In genomic region chr5:143360000-143360399, GRCm38 (mm10) we compare ENCODE assay signal across 9 mouse cellular contexts. TPM values are rescaled to one million over a fixed set of nuclear protein-coding genes. Genes with fewer than 3 reads are reported as not detected.
DNase-seq lines count a peak whose midpoint lies in the region; ATAC-seq and TF ChIP-seq lines count a peak whose summit lies in the region.
"Had no signal": no experiment of that assay in that cellular context is flagged by ENCODE, and none has a peak within 500 bp of the region (broad histone marks: within the 10 kb centered on the region; RNA-seq: fewer than 3 reads in every experiment).

No protein-coding gene starts in this region.

- H3K4me2 ChIP-seq in intestine, postnatal 0 days (replicated peaks; ENCODE audit: low read depth): no peak overlapping the region
- H3K4me2 ChIP-seq in intestine, embryonic 15.5 days (replicated peaks): no peak overlapping the region

- TF ChIP-seq POLR2A in ES-Bruce4 (IDR thresholded peaks at IDR 0.05; ENCODE audit: insufficient read depth, low read length): no peak

- 67% methylated on average over 5 of the region's 5 CpGs for WGBS in intestine, postnatal 0 days
- 56% methylated on average over 5 of the region's 5 CpGs for WGBS in intestine, embryonic 15.5 days

- no peaks in the 10 kb centered on the region for H3K4me1 ChIP-seq in intestine, postnatal 0 days (replicated peaks; ENCODE audit: control insufficient read depth, insufficient read depth, low read length)
- H3K4me1 ChIP-seq in intestine, embryonic 15.5 days (replicated peaks): peaks cover 15% of the 10 kb centered on the region; the same call in 1 of the 2 replicates
- H3K4me1 ChIP-seq in ES-Bruce4 (ENCODE audit: control insufficient read depth, insufficient read depth, low read length): no peaks in the 10 kb centered on the region

- no peak for ATAC-seq in intestine, postnatal 0 days
- no peak for ATAC-seq in intestine, embryonic 15.5 days
- ATAC-seq in erythroblast, adult 5-6 weeks (replicated peaks; ENCODE audit: low FRiP score, poor library complexity, severe bottlenecking): peak; percentile 66

- H3K27ac ChIP-seq in intestine, postnatal 0 days (ENCODE audit: low read depth, low read length): no peak overlapping the region
- no peak overlapping the region for H3K27ac ChIP-seq in intestine, embryonic 15.5 days
- H3K27ac ChIP-seq in ES-Bruce4 (ENCODE audit: insufficient read depth, low read length): no peak overlapping the region
- H3K27ac ChIP-seq: macrophage had no signal

- TF ChIP-seq CTCF in intestine, postnatal 0 days (IDR thresholded peaks at IDR 0.05; ENCODE audit: low read depth): peak; percentile 65
- TF ChIP-seq CTCF in ES-Bruce4 (IDR thresholded peaks at IDR 0.05; ENCODE audit: low read depth, low read length): peak; percentile 41

- no peaks in the 10 kb centered on the region for H3K9me3 ChIP-seq in intestine, postnatal 0 days (ENCODE audit: control insufficient read depth)
- no peaks in the 10 kb centered on the region for H3K9me3 ChIP-seq in intestine, embryonic 15.5 days
- no peaks in the 10 kb centered on the region for H3K9me3 ChIP-seq in ES-Bruce4 (replicated peaks; ENCODE audit: control insufficient read depth, insufficient read depth, low read length, poor library complexity, severe bottlenecking)

- peak; percentile 56 for DNase-seq in 3T3-L1 (ENCODE audit: low read depth, low spot score)
- no peak for DNase-seq in gastrocnemius, postnatal 14 days
- no peak for DNase-seq in cerebellum, adult 9-11 months
- no peak for DNase-seq in frontal cortex, postnatal 10 days (ENCODE audit: low spot score in 2 of 2)

- intact Hi-C loops in gastrocnemius, postnatal 14 days (cut with DNase I; ENCODE audit: low total_unique reads): no loop called here

- no peak for TF ChIP-seq EP300 in ES-Bruce4 (IDR thresholded peaks at IDR 0.05; ENCODE audit: insufficient read depth, low read depth, low read length)

- H3K36me3 ChIP-seq in intestine, postnatal 0 days (ENCODE audit: control insufficient read depth, insufficient read depth): no peaks in the 10 kb centered on the region
- no peaks in the 10 kb centered on the region for H3K36me3 ChIP-seq in intestine, embryonic 15.5 days
- no peaks in the 10 kb centered on the region for H3K36me3 ChIP-seq in ES-Bruce4 (ENCODE audit: control insufficient read depth, insufficient read depth, low read length, poor library complexity, severe bottlenecking)

- H3K27me3 ChIP-seq in intestine, postnatal 0 days (replicated peaks; ENCODE audit: control insufficient read depth, insufficient read depth, low read length): peaks cover 48% of the 10 kb centered on the region
- peaks cover 27% of the 10 kb centered on the region for H3K27me3 ChIP-seq in intestine, embryonic 15.5 days (replicated peaks)
- H3K27me3 ChIP-seq in ES-Bruce4 (ENCODE audit: control insufficient read depth, insufficient read depth, low read length, poor library complexity, severe bottlenecking): no peaks in the 10 kb centered on the region

- H3K9ac ChIP-seq in intestine, postnatal 0 days (ENCODE audit: low read depth, low read length): no peak overlapping the region
- no peak overlapping the region for H3K9ac ChIP-seq in intestine, embryonic 15.5 days
- no peak overlapping the region for H3K9ac ChIP-seq in ES-Bruce4 (ENCODE audit: low read depth, poor library complexity, severe bottlenecking)

- no peak overlapping the region for H3K4me3 ChIP-seq in intestine, postnatal 0 days (ENCODE audit: low read depth, low read length)
- H3K4me3 ChIP-seq in intestine, embryonic 15.5 days (replicated peaks): no peak overlapping the region
- H3K4me3 ChIP-seq in ES-Bruce4 (ENCODE audit: low read depth, low read length): no peak overlapping the region

RNA-seq across cellular contexts. Expression of gene Grid2ip, which starts 2.9 kb away (rescaled TPM):
- 0.04 and 0.10 TPM in 2 replicates for polyA plus RNA-seq in intestine, postnatal 0 days (2015; fragmentation: Nextera tagmentation; extraction: Ambion mirVana)
- polyA plus RNA-seq in intestine, embryonic 15.5 days (2015; fragmentation: Nextera tagmentation; extraction: Ambion mirVana): 0.11 and 0.15 TPM in 2 replicates
- 0.38 and 0.57 TPM in 2 replicates for polyA plus RNA-seq in ES-Bruce4 (2011; ENCODE audit: insufficient read depth, insufficient read length, low read depth, missing spikeins)
- 0.58 TPM in 1 of 2 replicates, not detected in the other for total RNA-seq in erythroblast, adult 5-6 weeks (2015; ENCODE audit: low replicate concordance)
- not detected in 2 replicates for total RNA-seq in erythroblast, adult 5-6 weeks (2017; ENCODE audit: low replicate concordance)
- total RNA-seq in gastrocnemius, postnatal 14 days (2021): not detected
- polyA plus RNA-seq: macrophage had no signal

RNA-seq across cellular contexts. Expression of gene Zdhhc4, which starts 30.9 kb away (rescaled TPM):
- polyA plus RNA-seq in intestine, postnatal 0 days (2015; fragmentation: Nextera tagmentation; extraction: Ambion mirVana): 46.5 and 52.4 TPM in 2 replicates
- polyA plus RNA-seq in intestine, embryonic 15.5 days (2015; fragmentation: Nextera tagmentation; extraction: Ambion mirVana): 63.8 and 64.9 TPM in 2 replicates
- 27.2 and 28.9 TPM in 2 replicates for polyA plus RNA-seq in ES-Bruce4 (2011; ENCODE audit: insufficient read depth, insufficient read length, low read depth, missing spikeins)
- total RNA-seq in erythroblast, adult 5-6 weeks (2015; ENCODE audit: low replicate concordance): 8.8 and 23.8 TPM in 2 replicates
- 6.0 and 10.6 TPM in 2 replicates for total RNA-seq in erythroblast, adult 5-6 weeks (2017; ENCODE audit: low replicate concordance)
- 10 to 100 TPM; 31.6 to 33.8 TPM for total RNA-seq in gastrocnemius, postnatal 14 days (2021)

RNA-seq across cellular contexts. Expression of gene Kdelr2, which starts 43.6 kb away (rescaled TPM):
- 429 and 451 TPM in 2 replicates for polyA plus RNA-seq in intestine, postnatal 0 days (2015; fragmentation: Nextera tagmentation; extraction: Ambion mirVana)
- 339 and 371 TPM in 2 replicates for polyA plus RNA-seq in intestine, embryonic 15.5 days (2015; fragmentation: Nextera tagmentation; extraction: Ambion mirVana)
- polyA plus RNA-seq in ES-Bruce4 (2011; ENCODE audit: insufficient read depth, insufficient read length, low read depth, missing spikeins): 80.1 and 80.4 TPM in 2 replicates
- 17.6 and 19.6 TPM in 2 replicates for total RNA-seq in erythroblast, adult 5-6 weeks (2015; ENCODE audit: low replicate concordance)
- total RNA-seq in erythroblast, adult 5-6 weeks (2017; ENCODE audit: low replicate concordance): 15.5 and 29.2 TPM in 2 replicates
- total RNA-seq in gastrocnemius, postnatal 14 days (2021): 10 to 100 TPM; 51.1 to 70.2 TPM

RNA-seq across cellular contexts. Expression of gene E130309D02Rik, which starts 44.8 kb away (rescaled TPM):
- polyA plus RNA-seq in intestine, postnatal 0 days (2015; fragmentation: Nextera tagmentation; extraction: Ambion mirVana): 14.7 and 14.9 TPM in 2 replicates
- 33.9 and 35.6 TPM in 2 replicates for polyA plus RNA-seq in intestine, embryonic 15.5 days (2015; fragmentation: Nextera tagmentation; extraction: Ambion mirVana)
- polyA plus RNA-seq in ES-Bruce4 (2011; ENCODE audit: insufficient read depth, insufficient read length, low read depth, missing spikeins): 22.3 and 23.8 TPM in 2 replicates
- 7.1 and 11.3 TPM in 2 replicates for total RNA-seq in erythroblast, adult 5-6 weeks (2015; ENCODE audit: low replicate concordance)
- 4.3 and 4.6 TPM in 2 replicates for total RNA-seq in erythroblast, adult 5-6 weeks (2017; ENCODE audit: low replicate concordance)
- 1 to 10 TPM; 8.3 to 9.4 TPM for total RNA-seq in gastrocnemius, postnatal 14 days (2021)
